Mouse (Mus musculus) WW6 (cell line): ENCODE results near the gene Ebf4.
A peak's percentile ranks its signal among the peaks of the same experiment; 100 is the strongest.
"Not testable (repeated sequence)": the region's sequence is repeated elsewhere in the genome, so short reads cannot be mapped to it uniquely, and the experiment has no call there.

Source experiments
- DNase-seq: peaks from one replicate; pipeline ENCODE4 v3.0.0-alpha.2; 2013; ENCODE audit warnings: low read depth, low spot score

The Ebf4 gene

DNA sequence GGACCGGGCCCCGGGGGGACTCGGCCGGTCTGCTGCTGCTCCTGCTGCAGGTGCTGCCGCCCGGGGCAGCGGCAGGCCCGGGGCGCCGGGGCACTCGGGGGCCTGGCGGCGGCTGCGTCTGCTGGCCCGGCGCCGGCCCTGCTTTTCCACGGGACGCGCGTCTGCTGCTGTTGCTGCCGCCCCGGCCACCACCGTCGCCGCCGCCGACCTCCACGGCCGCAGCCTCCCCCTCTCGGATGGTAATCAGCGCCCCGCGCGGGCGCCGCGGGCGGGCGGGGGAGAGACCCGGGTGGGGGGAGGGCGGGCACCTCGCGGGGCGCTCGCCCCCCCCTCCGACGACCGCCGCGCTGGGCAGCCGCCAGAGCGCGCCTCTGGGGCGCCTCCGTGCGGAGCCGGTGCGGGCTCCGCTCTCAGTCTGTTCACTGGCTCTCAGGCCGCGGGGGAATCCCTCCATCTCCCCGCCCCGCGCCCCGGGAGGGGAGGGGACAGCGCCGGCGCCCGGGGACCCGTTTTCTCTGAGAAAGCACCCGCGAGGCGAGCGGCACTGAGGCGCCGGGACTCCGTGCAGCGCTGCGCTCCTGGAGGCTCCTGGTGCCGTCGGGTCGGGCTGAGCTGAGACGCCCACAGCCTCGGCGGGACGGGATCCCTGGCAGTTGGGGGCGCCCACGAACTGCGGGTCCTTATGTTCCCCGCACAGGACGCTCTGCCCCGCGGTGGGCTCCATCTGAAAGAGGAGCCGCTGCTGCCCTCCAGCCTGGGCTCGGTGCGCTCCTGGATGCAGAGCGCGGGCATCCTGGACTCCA lies 563 bp downstream of the Ebf4 start:
- DNase-seq, result no peak

DNA sequence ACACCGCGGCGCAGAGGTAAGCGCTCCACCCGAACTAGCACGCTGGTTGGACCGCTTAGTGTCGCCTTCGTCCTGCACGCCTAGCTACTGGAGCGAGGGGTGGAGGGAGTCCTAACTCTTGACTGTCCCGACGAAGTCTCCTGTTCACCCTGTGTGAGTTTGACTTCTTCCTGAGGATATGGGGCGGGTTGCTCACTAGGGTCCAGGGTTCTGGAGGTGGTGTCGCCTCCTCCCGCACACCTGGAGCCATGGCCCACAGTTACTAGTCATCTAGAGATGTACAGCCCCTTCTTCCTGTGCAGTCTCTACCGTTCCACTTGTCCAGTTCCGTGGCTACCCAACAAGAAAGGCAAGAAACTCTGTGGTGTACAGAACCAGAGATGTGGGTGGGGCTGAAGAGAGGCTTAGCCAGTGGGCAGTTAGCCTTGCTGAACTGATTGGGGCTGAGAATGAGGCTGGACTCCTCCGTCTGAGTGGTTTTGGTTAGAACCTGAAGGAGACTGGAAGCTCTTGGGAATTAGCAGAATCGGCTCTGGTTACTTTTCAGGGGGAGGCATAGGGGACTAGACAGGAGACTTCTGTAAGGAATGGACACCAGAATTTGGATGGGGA lies 1.3 kb downstream of the Ebf4 start:
- DNase-seq, result no peak

DNA sequence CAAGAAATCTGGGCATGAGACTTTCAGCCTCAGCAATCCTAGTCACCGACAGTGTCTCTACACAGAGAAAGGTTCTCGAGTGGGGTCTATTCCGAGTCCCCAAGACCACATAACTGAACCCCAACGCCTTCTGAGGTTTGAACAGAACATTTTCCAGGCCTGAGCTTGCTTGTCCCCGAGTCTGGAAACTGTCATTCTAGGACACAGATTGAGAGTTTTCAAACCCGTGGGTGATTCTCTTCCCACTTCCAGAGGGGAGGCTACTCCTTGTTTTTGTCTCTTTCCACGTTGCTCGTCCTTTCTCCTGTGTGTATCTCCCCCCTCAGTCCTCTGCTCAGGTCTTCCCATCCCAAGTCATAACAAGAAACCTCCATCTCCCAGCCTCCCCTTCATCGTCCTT lies 2.6 kb downstream of the Ebf4 start:
- DNase-seq, result no peak

DNA sequence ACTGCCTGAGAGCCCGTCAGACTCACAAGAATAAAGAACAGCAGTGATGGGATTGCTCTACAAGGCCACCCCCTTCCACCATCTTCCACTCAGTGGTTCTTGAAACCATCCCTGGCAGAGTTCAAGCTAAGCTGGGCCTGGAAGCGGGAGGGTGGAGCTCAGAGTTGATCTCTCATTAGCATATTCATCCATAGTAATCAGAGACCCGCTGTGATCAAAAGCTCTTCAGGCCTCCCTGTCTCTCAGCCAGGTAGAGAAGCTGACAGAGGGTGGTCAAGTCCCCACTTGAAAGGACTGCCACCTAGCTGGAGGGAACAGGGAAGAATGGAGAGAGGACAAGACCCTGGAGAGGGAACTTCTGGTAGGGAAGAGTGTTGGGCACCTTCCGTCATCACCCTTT lies 8.0 kb downstream of the Ebf4 start:
- DNase-seq, result no peak

DNA sequence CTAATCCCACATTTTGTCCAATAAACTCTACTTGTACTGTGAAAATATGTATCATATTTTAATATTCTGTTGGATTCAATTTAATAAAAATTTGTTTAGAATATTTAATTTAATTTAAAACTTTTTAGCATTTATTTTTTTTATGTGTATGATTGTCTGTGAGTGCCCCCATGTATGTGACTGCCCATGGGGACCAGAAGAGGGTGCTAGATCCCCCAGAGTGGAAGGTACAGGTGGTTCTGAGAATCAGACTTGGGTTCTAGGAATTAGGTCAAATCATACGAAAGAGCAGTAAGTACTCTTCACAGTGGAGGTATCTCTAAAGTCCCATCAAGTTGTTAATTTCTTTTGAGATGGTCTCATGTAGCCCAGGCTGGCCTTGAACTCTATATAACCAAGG lies 32.1 kb downstream of the Ebf4 start:
- DNase-seq, result no peak

DNA sequence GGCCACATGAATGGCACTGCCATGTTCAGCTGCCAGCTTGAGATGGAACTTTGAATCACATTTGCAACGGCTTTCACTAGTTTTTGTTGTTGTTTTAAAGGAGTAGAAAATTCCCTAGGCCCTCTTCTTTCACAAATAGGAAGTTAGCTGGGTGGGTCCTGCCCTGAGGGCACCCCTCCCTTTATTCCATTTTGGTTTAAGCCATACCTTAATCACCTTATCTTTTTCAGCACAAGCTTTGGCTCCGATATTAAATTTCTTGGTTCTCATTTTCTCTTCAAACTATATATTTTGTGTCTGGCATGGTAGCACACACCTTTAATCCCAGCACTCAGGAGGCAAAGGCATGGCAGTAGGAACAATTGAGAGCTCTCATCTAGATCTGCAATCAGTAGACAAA lies 34.5 kb downstream of the Ebf4 start:
- DNase-seq, result no peak

DNA sequence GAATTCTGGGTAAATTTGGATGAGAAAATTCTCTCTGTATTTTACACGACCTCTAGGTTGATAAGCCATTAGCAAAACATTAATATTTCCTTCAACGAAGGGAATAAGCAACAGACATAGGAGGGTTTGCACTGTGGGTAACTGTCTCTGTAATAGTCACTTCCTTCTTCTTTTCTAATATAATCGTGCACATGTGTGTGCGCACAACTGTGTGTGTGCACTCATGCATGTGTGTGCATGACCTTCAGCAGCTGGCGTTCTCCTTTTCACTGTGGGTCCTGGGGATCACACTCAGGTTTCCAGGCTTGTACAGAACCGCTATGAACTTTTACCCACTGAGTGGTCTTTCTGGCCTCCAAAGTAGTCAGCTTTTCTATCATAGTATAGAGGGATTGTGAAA lies 40.1 kb downstream of the Ebf4 start:
- DNase-seq, result no peak

DNA sequence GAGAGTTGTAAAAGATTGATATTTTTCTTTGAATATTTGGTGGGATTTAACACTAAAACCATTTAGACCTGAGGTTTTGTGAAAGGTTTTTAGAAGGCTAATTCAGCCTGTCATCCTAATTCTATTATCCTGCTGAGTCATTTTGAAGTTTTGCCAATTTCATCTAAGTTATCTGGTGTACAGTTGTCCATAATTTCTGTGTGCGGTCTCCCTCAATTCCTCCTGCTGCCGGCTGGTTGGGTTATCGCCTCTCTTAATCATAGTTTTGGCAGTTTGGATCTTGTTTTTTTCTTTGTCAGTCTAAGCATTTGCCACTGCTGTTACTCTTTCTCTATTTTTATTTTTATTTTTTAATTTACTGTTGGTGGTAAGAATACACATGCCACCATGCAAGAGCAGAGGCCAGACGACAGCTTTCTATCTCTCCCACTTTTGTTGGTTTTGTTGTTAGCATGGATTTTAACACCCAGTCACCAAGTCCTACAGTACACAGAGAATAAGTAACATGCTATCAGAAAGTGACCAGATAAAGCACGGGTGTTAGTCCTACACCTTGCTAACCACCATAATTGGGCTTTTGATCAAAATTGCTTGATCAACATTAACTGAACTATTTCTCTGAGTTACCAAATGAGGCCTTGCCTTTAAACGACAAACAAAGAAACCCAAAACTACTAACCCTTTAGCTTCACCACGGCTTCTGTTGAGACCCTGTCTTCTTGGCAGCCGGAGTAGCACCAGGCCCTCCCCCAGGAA lies 45.7 kb downstream of the Ebf4 start:
- DNase-seq, result no peak

DNA sequence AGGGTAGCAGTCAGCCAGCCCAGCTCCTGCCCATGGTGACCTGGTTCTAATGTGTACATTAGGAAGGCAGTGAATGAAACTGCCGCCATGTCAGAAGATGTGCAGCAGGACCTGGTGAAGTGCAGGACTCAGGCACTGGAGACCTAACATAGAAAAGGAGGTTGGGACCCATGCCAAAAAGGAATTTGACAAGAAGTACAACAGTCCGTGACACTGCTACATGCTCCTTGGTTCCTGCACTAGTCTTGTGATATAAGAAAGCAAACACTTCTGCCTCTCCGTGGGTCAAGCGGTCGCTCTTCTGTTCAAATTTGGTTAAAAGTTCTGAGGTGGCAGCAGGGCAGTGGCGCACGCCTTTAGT lies 46.2 kb downstream of the Ebf4 start:
- no peak for DNase-seq

DNA sequence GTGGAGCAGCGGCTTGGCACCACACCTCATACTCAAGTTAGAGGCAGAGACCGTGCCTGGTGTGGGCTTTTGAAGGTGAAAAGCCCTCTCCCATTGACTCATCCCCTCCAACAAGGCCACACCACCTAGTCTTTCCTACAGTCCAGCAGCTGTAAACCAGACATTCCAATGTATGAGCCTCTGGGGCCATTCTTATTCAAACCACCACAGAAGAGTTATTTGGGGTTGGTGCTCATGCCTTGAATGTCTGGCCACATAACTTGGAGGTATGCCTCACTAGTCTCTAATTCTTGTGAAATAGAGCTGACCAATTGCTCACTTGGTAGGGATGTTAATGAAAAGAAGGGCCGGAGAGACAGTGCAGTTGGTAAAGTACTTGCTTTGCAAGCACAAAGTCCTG lies 55.4 kb downstream of the Ebf4 start:
- no peak for DNase-seq

DNA sequence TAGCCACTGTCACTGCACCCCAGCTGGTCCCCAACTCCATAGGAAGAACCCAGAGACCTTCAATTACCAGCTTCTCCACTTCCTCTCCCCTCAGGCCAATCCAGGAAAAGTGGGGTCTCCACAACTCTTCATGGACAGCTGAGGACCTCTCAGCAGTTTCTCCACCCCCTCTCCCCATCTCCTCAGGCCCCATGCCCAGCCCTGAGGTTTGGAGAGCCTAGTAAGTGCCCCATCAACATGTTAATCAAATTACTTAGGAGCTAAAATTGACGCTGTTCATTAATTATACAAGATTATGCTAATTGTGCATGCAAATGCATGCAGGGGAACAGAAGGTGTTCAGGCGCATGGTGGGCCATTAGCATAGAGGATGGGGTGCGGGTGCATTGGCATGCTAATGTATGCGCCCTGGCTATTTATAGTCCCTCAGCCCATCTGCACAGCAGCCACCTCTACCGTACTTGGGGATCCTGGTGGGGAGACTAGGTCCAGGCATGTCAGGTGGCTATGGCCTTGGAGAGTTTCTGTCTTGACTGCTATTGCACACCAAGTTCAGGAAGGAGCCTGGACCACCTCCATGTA lies 56.9 kb downstream of the Ebf4 start:
- DNase-seq, result no peak

DNA sequence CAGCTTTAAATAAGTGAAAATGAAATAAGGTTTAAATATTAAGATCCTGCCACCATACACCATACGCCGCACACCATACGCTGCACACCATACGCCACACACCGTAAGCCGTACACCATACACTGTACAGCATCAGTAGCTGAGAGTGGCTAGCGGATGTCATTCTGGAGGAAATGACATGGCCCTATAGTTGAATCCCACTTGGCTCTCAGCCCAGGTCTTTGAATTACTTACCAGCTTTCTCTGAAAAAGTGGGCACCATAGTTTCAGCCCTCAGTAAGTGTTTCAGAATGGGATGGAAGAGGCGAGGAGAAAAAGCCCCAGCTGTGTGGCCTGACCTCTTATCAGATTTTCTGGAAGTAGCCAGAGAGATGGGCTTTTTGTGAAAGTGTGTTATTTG lies 58.4 kb downstream of the Ebf4 start:
- no peak for DNase-seq

DNA sequence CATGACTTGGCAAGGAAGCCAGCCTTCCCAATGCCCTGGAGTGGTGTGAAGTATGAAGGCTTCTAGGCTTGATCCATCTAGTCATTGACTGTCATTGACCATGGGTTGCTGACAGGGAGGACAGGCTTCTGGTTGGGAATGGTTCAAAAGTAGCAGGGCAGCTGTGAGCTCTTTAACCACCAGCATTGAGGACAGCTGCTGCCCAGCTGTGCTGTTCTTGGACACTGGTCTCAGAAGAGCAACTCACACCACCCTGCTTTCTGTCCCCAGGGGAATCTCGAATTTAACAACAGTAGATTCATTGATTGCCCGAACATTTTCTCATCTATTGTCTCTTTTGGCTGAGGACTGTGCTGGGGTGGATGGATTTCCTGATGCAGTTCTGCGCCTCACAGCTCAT lies 58.9 kb downstream of the Ebf4 start:
- no peak for DNase-seq

DNA sequence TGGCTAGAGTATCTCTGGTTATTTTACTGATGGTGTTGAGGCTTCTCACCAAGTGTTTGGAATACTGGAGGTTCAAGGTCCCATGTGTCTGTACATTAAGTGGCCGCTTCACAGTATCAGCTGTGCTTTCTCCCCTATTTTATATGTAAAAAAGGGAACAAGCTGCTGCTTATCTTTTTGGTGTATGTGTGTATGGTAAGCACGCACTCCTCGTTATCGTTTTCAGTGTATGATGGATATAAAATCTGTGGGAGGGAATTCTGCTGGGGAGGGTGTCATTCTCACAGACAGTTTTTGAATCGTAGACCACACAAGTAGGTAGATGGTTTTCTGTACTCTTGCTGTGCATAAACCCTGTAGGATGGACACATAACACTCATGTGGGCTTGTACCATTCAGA lies 62.6 kb downstream of the Ebf4 start:
- DNase-seq, result no peak

DNA sequence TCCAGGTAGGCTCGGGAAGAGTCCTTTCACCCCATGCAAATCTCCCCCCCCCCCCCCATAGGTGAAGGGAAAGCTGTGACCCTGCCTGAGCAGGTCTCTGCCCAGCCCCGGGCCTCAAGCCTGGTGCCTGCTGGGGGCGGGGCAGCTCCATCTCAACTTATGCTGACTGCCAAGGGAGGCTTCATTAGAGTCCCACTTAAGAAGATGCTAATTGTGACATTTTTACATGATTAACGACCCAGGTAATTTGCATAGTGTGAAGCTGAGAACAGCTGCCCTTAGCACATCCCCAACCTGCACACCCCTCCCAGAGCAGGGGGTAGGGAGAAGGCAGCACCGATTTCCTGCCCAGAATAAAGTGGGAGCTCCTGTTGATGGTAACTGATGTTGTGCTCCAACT lies 63.9 kb downstream of the Ebf4 start:
- no peak for DNase-seq

DNA sequence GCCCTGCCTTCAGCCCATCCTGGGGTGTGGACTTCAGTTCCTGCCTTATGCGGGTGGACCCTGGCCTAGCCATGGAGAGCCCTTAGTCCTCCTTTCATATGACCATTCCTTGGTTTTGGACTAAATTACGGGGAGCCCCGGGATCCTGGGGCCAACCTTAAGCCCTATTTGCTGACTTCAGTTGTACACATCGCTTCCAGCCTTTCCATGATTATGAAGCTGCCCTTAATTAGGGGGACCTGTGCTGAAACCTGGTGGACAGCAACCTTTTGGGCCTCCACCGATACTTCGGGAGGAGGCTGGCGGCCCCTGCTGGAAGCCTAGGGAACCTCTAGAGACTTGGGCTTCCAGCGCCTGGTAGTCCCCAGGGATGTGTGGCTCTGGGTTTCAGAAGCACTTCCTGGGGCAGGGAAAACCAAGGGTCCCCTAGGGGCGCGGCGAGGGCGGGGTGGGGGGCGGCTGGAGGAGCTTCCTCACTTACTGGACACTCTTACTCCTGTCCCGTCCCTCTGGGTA lies 67.6 kb downstream of the Ebf4 start:
- DNase-seq, result peak; percentile 52

DNA sequence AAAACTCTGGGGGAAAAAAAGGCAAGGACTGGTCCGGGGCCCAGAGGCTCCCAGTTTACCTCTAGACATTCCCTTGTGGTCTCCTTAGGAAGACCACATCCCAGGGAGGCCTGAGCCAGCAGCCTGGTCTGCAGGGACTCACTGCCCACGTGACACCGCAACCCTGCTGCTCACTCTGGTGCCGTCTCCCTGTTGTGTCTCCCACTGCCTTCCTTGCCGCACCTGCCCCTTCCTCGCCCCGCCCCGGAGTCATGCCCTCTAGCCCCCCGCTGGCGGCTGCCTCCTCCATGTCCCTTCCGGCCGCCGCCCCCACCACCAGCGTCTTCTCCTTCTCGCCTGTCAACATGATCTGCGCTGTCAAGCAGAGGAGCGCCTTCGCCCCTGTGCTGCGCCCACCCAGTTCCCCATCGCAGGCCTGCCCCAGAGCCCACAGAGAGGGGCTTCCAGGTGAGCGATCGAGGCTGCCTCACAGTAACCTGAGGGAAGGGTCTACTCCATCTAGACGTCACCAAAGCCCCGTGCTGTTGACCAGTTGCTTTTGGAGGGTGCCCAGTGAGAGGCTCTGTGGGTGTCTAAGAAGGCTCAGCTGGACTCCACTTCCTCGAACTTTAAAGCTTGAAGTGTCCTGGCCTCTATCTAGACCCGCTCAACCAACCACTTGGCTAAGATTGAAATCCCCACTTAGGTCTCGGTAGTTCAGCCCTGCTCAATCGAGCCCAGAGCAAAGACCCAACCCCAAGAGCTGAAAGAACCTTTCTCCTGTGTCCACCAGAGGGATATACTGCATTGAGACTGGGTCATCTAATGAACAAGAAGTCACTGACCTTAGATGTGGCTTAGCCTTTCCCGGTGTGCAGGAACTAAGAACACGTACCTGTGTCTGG lies 70.5 kb downstream of the Ebf4 start:
- DNase-seq, result no peak

DNA sequence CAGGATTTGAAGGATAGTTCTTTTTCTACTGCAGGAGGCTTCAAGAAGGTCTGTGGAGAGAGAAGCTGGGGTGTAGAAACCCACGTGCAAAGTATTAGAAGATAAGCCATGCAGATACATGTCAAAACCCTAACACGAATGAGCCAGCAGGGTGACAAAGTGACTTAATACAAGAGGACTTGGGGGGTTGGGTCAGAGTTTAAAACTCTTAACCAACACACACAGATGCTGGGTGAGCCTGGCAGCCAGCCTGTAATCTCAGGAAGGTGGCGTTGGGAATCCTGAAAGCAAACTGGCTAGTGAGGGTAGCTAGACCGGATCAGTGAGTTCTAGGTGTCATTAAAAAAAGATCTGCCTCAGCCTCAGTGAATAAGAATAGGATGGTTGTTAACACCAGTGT lies 72.4 kb downstream of the Ebf4 start:
- DNase-seq, result no peak

DNA sequence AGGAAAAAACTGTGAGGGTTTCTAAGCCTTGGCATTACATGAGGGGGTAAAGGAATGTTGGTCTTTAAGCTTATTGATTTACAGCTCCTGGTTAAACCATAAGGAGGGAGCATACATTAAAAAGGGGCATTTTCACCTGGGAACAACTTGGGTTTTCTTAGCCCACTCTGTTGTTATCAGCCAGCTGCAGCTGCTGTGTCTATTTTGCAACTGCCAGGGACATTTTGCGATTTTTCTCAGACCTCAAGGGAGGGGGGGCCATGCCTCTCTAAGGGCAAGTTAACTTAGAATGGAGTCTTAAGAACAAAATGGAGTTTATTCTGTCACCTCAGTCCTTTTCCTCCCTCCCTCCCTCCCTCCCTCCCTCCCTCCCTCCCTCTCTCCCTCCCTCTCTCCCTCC lies 78.1 kb downstream of the Ebf4 start:
- DNase-seq, result not testable (repeated sequence)

DNA sequence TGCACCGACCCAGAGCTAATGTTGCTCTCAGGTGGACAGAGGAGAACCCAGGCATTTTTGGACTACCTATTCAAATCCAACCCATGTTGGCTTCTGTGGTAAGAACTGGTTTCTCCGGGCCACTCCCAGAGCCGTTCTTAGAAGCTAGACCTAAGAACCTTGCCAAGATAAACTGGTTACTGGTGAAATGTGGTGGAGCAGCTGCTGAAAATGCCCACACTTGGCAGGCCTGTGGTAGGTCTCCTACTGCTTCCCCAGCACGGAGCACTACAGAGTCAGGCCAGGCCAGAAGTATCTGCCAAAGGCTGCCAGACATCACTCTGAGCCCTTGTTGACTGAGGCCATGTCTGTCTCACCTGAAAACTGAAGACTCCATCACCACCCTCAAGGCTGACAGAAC lies 80.0 kb downstream of the Ebf4 start:
- DNase-seq, result no peak

DNA sequence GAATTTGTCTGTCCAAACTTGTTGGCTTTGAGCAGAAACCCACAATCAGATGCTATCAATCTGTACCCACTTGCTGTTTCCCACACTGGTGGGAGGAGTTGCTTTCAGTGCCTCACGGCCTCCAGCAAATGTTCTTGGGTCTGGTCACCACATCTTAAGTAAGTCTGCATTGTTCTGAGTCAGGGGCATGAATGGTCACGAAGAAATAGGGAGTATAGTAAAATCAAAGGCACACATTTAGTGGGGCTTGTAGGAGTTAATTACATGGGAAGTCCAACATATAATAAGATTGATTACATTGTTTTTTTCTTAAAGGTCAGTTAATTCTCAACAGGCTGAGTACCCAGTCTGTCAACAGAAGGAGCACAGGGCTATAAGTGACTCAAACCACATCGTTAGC lies 88.2 kb downstream of the Ebf4 start:
- no peak for DNase-seq
